Mouse (Mus musculus) ovary, adult 10 weeks (tissue): Measurements from ENCODE around the gene Il6st. TPM values are rescaled to one million over a fixed set of nuclear protein-coding genes. Genes with fewer than 3 reads are reported as not detected.

ENCODE experiments used
- polyA plus RNA-seq: library from polyadenylated mRNA; stranded (reverse); fragments of 350-450 nt; fragmentation: Illumina TruSeq; extraction: RNeasy Lipid Tissue Mini Kit (QIAGEN cat#74804); gene quantifications from one replicate; pipeline ENCODE4 v1.2.3, GENCODE M21; 2014

Gene Il6st
- 183 TPM for polyA plus RNA-seq

GRCm38 (mm10) chr13:112463868-112464625 is at the start of gene Il6st:
Il6st (plus strand) TSS chr13:112464070.

Other genes starting within 250 kb of the Il6st start
- gene Ankrd55, start 175.6 kb upstream of the Il6st start, polyA plus RNA-seq = 0.48 TPM
- 0.63 TPM for gene Il31ra, start 130.3 kb downstream of the Il6st start, polyA plus RNA-seq
- gene Ddx4, start 188.4 kb downstream of the Il6st start, polyA plus RNA-seq = 9.0 TPM
- 16.5 TPM for gene Slc38a9, start 196.7 kb downstream of the Il6st start, polyA plus RNA-seq